Mouse (Mus musculus): ENCODE measurements around the gene Mtg2. TPM values are rescaled to one million over a fixed set of nuclear protein-coding genes. Genes with fewer than 3 reads are reported as not detected.

Gene Mtg2
- polyA plus RNA-seq, 1 experiment from 2014 or later: 29.4 TPM

DNA sequence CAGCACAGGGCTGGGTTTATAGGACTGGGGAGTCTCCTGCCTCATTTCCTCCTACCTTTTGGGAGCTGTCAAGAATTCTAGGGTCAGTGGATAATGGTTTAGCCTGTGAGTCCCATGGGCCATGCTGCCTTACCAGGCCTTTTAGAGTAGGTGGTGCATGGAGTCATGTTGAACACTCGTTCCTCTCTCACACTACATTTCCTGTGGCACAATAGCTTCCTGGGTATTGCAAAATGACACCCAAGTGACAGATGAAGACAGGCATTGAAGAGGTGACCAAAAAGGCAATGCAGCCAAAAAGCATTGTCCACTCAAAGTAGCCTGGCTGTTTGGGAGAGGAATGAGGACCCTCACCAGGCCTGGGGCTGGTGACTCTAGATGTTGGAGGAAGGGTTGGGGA, 57.3 kb downstream of the Mtg2 start:
- no peaks in the 10 kb centered on the region for H3K9me3 ChIP-seq (ENCODE audit: control insufficient read depth, low read length)
- 0 out of 2 replicates have a peak, but pooled peaks cover 4% of the 10 kb centered on the region for H3K4me1 ChIP-seq (ENCODE audit: control insufficient read depth, insufficient read depth, low read length)
- no peaks in the 10 kb centered on the region for H3K27me3 ChIP-seq (ENCODE audit: control insufficient read depth, insufficient read depth, low read length)
- no peak overlapping the region for H3K27ac ChIP-seq (replicated peaks; ENCODE audit: low read depth, low read length)
- no peak for ATAC-seq (ENCODE audit: insufficient number of reproducible peaks, low FRiP score, low TSS enrichment, low read depth)
- H3K9ac ChIP-seq (ENCODE audit: low read length): no peak overlapping the region
- no peak overlapping the region for H3K4me3 ChIP-seq (ENCODE audit: low read depth, low read length)
- no peak overlapping the region for H3K4me2 ChIP-seq (ENCODE audit: low read depth, severe bottlenecking)
- 68% methylated on average over 1 of the region's 1 CpGs for WGBS
- H3K36me3 ChIP-seq (ENCODE audit: control insufficient read depth, insufficient read depth, low read length): no peaks in the 10 kb centered on the region; the same call in 1 of the 2 replicates
- no peak for DNase-seq (ENCODE audit: low spot score)

DNA sequence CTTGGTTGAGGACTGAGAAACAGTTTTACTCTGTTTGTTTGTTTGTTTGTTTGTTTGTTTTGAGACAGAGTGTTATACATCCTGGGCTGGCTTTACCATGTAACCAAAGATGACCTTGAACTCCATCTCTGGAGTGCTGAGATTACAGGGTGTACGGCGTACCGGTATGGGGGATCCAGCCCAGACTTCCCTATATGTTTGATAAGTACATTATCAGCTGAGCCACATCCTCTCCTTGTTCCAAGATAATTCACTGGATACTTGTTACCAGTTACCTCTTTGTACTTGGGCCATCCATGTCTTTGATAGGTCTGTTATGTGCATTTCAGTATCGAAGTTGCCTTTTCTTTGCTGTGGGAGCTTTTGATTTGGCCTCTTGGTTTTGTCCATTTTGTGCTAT, 62.8 kb downstream of the Mtg2 start:
- Histone ChIP-seq H3K4me2 (ENCODE audit: low read depth, severe bottlenecking) (no peak overlapping the region), H3K27me3 (ENCODE audit: control insufficient read depth, insufficient read depth, low read length) (no peaks in the 10 kb centered on the region), H3K27ac (replicated peaks; ENCODE audit: low read depth, low read length) (no peak overlapping the region), H3K36me3 (ENCODE audit: control insufficient read depth, insufficient read depth, low read length) (no peaks in the 10 kb centered on the region), H3K4me3 (ENCODE audit: low read depth, low read length) (no peak overlapping the region), H3K4me1 (ENCODE audit: control insufficient read depth, insufficient read depth, low read length) (no peaks in the 10 kb centered on the region), H3K9ac (ENCODE audit: low read length) (no peak overlapping the region), H3K9me3 (ENCODE audit: control insufficient read depth, low read length) (no peaks in the 10 kb centered on the region)
- no peak for DNase-seq (ENCODE audit: low spot score)
- no peak for ATAC-seq (ENCODE audit: insufficient number of reproducible peaks, low FRiP score, low TSS enrichment, low read depth)
- 85% methylated on average over 4 of the region's 4 CpGs for WGBS

DNA sequence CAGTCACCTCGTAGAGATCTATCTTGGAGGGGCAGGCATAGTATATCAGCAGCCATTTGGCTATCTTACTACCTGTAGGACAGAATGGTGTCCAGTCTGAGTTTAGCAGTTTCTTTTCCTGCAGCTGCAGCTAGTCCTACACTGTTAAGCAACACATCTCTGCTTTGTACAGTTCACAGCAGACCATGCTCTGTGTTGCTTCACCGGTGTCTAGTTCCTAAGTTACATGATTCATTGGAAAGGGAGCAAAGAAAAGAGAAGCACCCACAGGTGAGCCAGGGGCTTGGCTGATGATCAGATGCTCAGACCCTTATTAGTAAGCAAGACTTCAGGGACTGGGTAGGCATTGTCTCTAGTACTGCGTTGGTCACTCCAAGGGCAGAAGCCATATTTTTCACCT, 63.5 kb downstream of the Mtg2 start:
- no peak overlapping the region for H3K27ac ChIP-seq (replicated peaks; ENCODE audit: low read depth, low read length)
- 79% methylated on average over 3 of the region's 3 CpGs for WGBS
- H3K27me3 ChIP-seq (ENCODE audit: control insufficient read depth, insufficient read depth, low read length): no peaks in the 10 kb centered on the region
- no peak for ATAC-seq (ENCODE audit: insufficient number of reproducible peaks, low FRiP score, low TSS enrichment, low read depth)
- no peaks in the 10 kb centered on the region for H3K4me1 ChIP-seq (ENCODE audit: control insufficient read depth, insufficient read depth, low read length)
- no peaks in the 10 kb centered on the region for H3K36me3 ChIP-seq (ENCODE audit: control insufficient read depth, insufficient read depth, low read length)
- H3K4me3 ChIP-seq (ENCODE audit: low read depth, low read length): no peak overlapping the region
- no peak overlapping the region for H3K9ac ChIP-seq (ENCODE audit: low read length)
- H3K4me2 ChIP-seq (ENCODE audit: low read depth, severe bottlenecking): no peak overlapping the region
- no peak for DNase-seq (ENCODE audit: low spot score)
- no peaks in the 10 kb centered on the region for H3K9me3 ChIP-seq (ENCODE audit: control insufficient read depth, low read length)

DNA sequence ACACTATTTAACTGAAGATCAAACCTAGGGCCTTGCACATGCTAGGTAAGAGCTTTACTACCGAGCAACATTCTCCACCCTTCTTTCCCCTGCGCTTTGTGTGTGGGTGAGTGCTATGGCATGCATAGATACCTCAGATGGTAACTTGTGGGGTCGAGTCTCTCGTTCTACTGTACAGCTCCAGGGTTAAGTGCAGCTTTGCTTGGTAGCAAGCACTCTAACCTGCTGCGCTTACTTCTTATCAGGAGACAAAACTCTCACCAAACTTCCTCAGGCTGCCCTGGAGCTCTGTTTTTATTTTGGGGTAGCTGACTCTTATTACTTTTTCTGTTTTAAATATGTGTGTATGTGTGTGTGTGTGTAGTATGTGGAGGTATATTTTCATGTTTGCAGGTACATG, 65.0 kb downstream of the Mtg2 start:
- no peak overlapping the region for H3K9ac ChIP-seq (ENCODE audit: low read length)
- no peak overlapping the region for H3K27ac ChIP-seq (replicated peaks; ENCODE audit: low read depth, low read length)
- DNase-seq (ENCODE audit: low spot score) (no peak), ATAC-seq (ENCODE audit: insufficient number of reproducible peaks, low FRiP score, low TSS enrichment, low read depth) (no peak)
- H3K27me3 ChIP-seq (ENCODE audit: control insufficient read depth, insufficient read depth, low read length): no peaks in the 10 kb centered on the region
- 81% methylated on average over 5 of the region's 5 CpGs for WGBS
- H3K4me3 ChIP-seq (ENCODE audit: low read depth, low read length): no peak overlapping the region
- no peak overlapping the region for H3K4me2 ChIP-seq (ENCODE audit: low read depth, severe bottlenecking)
- no peaks in the 10 kb centered on the region for H3K36me3 ChIP-seq (ENCODE audit: control insufficient read depth, insufficient read depth, low read length)
- H3K9me3 ChIP-seq (ENCODE audit: control insufficient read depth, low read length): no peaks in the 10 kb centered on the region
- no peaks in the 10 kb centered on the region for H3K4me1 ChIP-seq (ENCODE audit: control insufficient read depth, insufficient read depth, low read length)

Other genes with a start within 250 kb of the Mtg2 start
- 4.7 and 5.8 TPM in 2 replicates for gene Taf4, start 93.9 kb upstream of the Mtg2 start, polyA plus RNA-seq (2014; fragmentation: Nextera tagmentation; extraction: Ambion mirVana)
- 8.3 and 10.2 TPM in 2 replicates for gene Lsm14b, start 45.6 kb upstream of the Mtg2 start, polyA plus RNA-seq (2014; fragmentation: Nextera tagmentation; extraction: Ambion mirVana)
- 776 and 792 TPM in 2 replicates for gene Psma7, start 28.2 kb upstream of the Mtg2 start, polyA plus RNA-seq (2014; fragmentation: Nextera tagmentation; extraction: Ambion mirVana)
- gene Ss18l1, start 28.1 kb upstream of the Mtg2 start, polyA plus RNA-seq (2014; fragmentation: Nextera tagmentation; extraction: Ambion mirVana): 5.5 and 6.0 TPM in 2 replicates
- gene Hrh3, start 33.9 kb downstream of the Mtg2 start, polyA plus RNA-seq (2014; fragmentation: Nextera tagmentation; extraction: Ambion mirVana): 0.12 and 0.21 TPM in 2 replicates
- gene Osbpl2, start 48.7 kb downstream of the Mtg2 start, polyA plus RNA-seq (2014; fragmentation: Nextera tagmentation; extraction: Ambion mirVana): 29.8 and 30.5 TPM in 2 replicates
- 187 and 191 TPM in 2 replicates for gene Adrm1, start 100.9 kb downstream of the Mtg2 start, polyA plus RNA-seq (2014; fragmentation: Nextera tagmentation; extraction: Ambion mirVana)
- 12.5 and 14.1 TPM in 2 replicates for gene Lama5, start 155.3 kb downstream of the Mtg2 start, polyA plus RNA-seq (2014; fragmentation: Nextera tagmentation; extraction: Ambion mirVana)
- gene Rps21, start 186.8 kb downstream of the Mtg2 start, polyA plus RNA-seq (2014; fragmentation: Nextera tagmentation; extraction: Ambion mirVana): 641 and 643 TPM in 2 replicates
- gene Cables2, start 202.9 kb downstream of the Mtg2 start, polyA plus RNA-seq (2014; fragmentation: Nextera tagmentation; extraction: Ambion mirVana): 15.8 and 18.0 TPM in 2 replicates
- gene Rbbp8nl, start 219.3 kb downstream of the Mtg2 start, polyA plus RNA-seq (2014; fragmentation: Nextera tagmentation; extraction: Ambion mirVana): 0.40 and 0.75 TPM in 2 replicates

All from limb, embryonic 11.5 days (tissue).